Mouse (Mus musculus): ENCODE results near the gene Wdr35. TPM values are rescaled to one million over a fixed set of nuclear protein-coding genes. Genes with fewer than 3 reads are reported as not detected.

The Wdr35 gene
- total RNA-seq (2014; rRNA removed; ENCODE audit: low replicate concordance) (5.5 and 11.1 TPM in 2 replicates), polyA plus RNA-seq (2015; fragmentation: Nextera tagmentation; extraction: Ambion mirVana) (6.3 and 7.9 TPM in 2 replicates)

GRCm38 (mm10) chr12:8973820-8974465, at the start of gene Wdr35:
Wdr35 (plus strand) TSS chr12:8973892.
- Histone ChIP-seq H3K9ac (replicated peaks; ENCODE audit: low read depth, low read length) (peak within 1 kb of the TSS; percentile 30), H3K4me1 (ENCODE audit: control insufficient read depth, insufficient read depth) (peaks cover 11% of the 10 kb centered on the region; the same call in 1 of the 2 replicates), H3K27me3 (ENCODE audit: control insufficient read depth, insufficient read depth, low read length) (no peaks in the 10 kb centered on the region), H3K36me3 (replicated peaks; ENCODE audit: control insufficient read depth, insufficient read depth, low read length) (0 out of 2 replicates have a peak, but pooled peaks cover 5% of the 10 kb centered on the region), H3K9me3 (replicated peaks; ENCODE audit: control insufficient read depth, low read length) (no peaks in the 10 kb centered on the region), H3K4me3 (ENCODE audit: low read depth, low read length) (peak within 1 kb of the TSS; percentile 80), H3K27ac (ENCODE audit: low read depth) (no peak within 1 kb of the TSS), H3K4me2 (ENCODE audit: low read depth, low read length) (peak within 1 kb of the TSS; percentile 96)
- DNase-seq (ENCODE audit: low spot score) = peak; percentile 73
- ATAC-seq (ENCODE audit: insufficient read depth, low read depth) = peak; percentile 85
- no peak for TF ChIP-seq CTCF (IDR thresholded peaks at IDR 0.05; ENCODE audit: low read depth)
- TF ChIP-seq EP300 (IDR thresholded peaks at IDR 0.05; ENCODE audit: low read depth) = no peak
- WGBS = under 1% methylated on average over 45 of the region's 45 CpGs

- TF ChIP-seq EP300 (IDR thresholded peaks at IDR 0.05; ENCODE audit: low read depth) (no peak), CTCF (IDR thresholded peaks at IDR 0.05; ENCODE audit: low read depth) (no peak)
- Histone ChIP-seq H3K9ac (replicated peaks; ENCODE audit: low read depth, low read length) (no peak overlapping the region), H3K4me2 (ENCODE audit: low read depth, low read length) (no peak overlapping the region), H3K4me1 (ENCODE audit: control insufficient read depth, insufficient read depth) (peaks cover 61% of the 10 kb centered on the region), H3K27me3 (ENCODE audit: control insufficient read depth, insufficient read depth, low read length) (no peaks in the 10 kb centered on the region), H3K36me3 (replicated peaks; ENCODE audit: control insufficient read depth, insufficient read depth, low read length) (peaks cover 13% of the 10 kb centered on the region; the same call in 1 of the 2 replicates), H3K4me3 (ENCODE audit: low read depth, low read length) (no peak overlapping the region), H3K27ac (ENCODE audit: low read depth) (no peak overlapping the region), H3K9me3 (replicated peaks; ENCODE audit: control insufficient read depth, low read length) (no peaks in the 10 kb centered on the region)
- ATAC-seq (ENCODE audit: insufficient read depth, low read depth) (no peak), DNase-seq (ENCODE audit: low spot score) (no peak)
- WGBS = 79% methylated on average over 3 of the region's 3 CpGs
Measured at GRCm38 (mm10) chr12:8927652-8928051, 46.0 kb upstream of the Wdr35 start.

- 58% methylated on average over 4 of the region's 4 CpGs for WGBS
- Histone ChIP-seq H3K4me1 (ENCODE audit: control insufficient read depth, insufficient read depth) (peaks cover 56% of the 10 kb centered on the region), H3K9ac (replicated peaks; ENCODE audit: low read depth, low read length) (no peak overlapping the region), H3K27me3 (ENCODE audit: control insufficient read depth, insufficient read depth, low read length) (no peaks in the 10 kb centered on the region), H3K4me2 (ENCODE audit: low read depth, low read length) (no peak overlapping the region), H3K36me3 (replicated peaks; ENCODE audit: control insufficient read depth, insufficient read depth, low read length) (peaks cover 18% of the 10 kb centered on the region), H3K27ac (ENCODE audit: low read depth) (peak overlapping the region; percentile 1; the same call in 1 of the 2 replicates), H3K4me3 (ENCODE audit: low read depth, low read length) (no peak overlapping the region), H3K9me3 (replicated peaks; ENCODE audit: control insufficient read depth, low read length) (no peaks in the 10 kb centered on the region)
- no peak for ATAC-seq (ENCODE audit: insufficient read depth, low read depth)
- no peak for DNase-seq (ENCODE audit: low spot score)
- TF ChIP-seq EP300 (IDR thresholded peaks at IDR 0.05; ENCODE audit: low read depth) = no peak
- TF ChIP-seq CTCF (IDR thresholded peaks at IDR 0.05; ENCODE audit: low read depth) = no peak
Measured at GRCm38 (mm10) chr12:8928766-8929165, 44.9 kb upstream of the Wdr35 start.

GRCm38 (mm10) chr12:8931083-8931482, 42.6 kb upstream of the Wdr35 start:
- WGBS = 34% methylated on average over 4 of the region's 4 CpGs
- Histone ChIP-seq H3K4me2 (ENCODE audit: low read depth, low read length) (no peak overlapping the region), H3K4me3 (ENCODE audit: low read depth, low read length) (no peak overlapping the region), H3K9me3 (replicated peaks; ENCODE audit: control insufficient read depth, low read length) (no peaks in the 10 kb centered on the region), H3K27me3 (ENCODE audit: control insufficient read depth, insufficient read depth, low read length) (no peaks in the 10 kb centered on the region), H3K27ac (ENCODE audit: low read depth) (0 out of 2 replicates have a peak overlapping the region, but pooled peaks have one; percentile 15), H3K9ac (replicated peaks; ENCODE audit: low read depth, low read length) (no peak overlapping the region), H3K36me3 (replicated peaks; ENCODE audit: control insufficient read depth, insufficient read depth, low read length) (peaks cover 30% of the 10 kb centered on the region), H3K4me1 (ENCODE audit: control insufficient read depth, insufficient read depth) (peaks cover 42% of the 10 kb centered on the region)
- ATAC-seq (ENCODE audit: insufficient read depth, low read depth) (no peak), DNase-seq (ENCODE audit: low spot score) (no peak)
- TF ChIP-seq EP300 (IDR thresholded peaks at IDR 0.05; ENCODE audit: low read depth) (no peak), CTCF (IDR thresholded peaks at IDR 0.05; ENCODE audit: low read depth) (no peak)

- ATAC-seq (ENCODE audit: insufficient read depth, low read depth) (peak; percentile 63; the same call in 1 of the 2 replicates), DNase-seq (ENCODE audit: low spot score) (peak; percentile 37)
- Histone ChIP-seq H3K4me2 (ENCODE audit: low read depth, low read length) (no peak overlapping the region), H3K4me3 (ENCODE audit: low read depth, low read length) (no peak overlapping the region), H3K27ac (ENCODE audit: low read depth) (peak overlapping the region; percentile 46; the same call in 1 of the 2 replicates), H3K36me3 (replicated peaks; ENCODE audit: control insufficient read depth, insufficient read depth, low read length) (peaks cover 66% of the 10 kb centered on the region), H3K27me3 (ENCODE audit: control insufficient read depth, insufficient read depth, low read length) (no peaks in the 10 kb centered on the region), H3K9me3 (replicated peaks; ENCODE audit: control insufficient read depth, low read length) (no peaks in the 10 kb centered on the region), H3K4me1 (ENCODE audit: control insufficient read depth, insufficient read depth) (peaks cover 12% of the 10 kb centered on the region), H3K9ac (replicated peaks; ENCODE audit: low read depth, low read length) (no peak overlapping the region; the same call in 1 of the 2 replicates)
- no peak for TF ChIP-seq CTCF (IDR thresholded peaks at IDR 0.05; ENCODE audit: low read depth)
- no peak for TF ChIP-seq EP300 (IDR thresholded peaks at IDR 0.05; ENCODE audit: low read depth)
- 38% methylated on average over 5 of the region's 5 CpGs for WGBS
Measured at GRCm38 (mm10) chr12:8935349-8935748, 38.3 kb upstream of the Wdr35 start.
